Mouse (Mus musculus) naive thymus-derived CD4-positive, alpha-beta T cell, adult 5 months (primary cell): Measurements from ENCODE around the gene Lmna. TPM values are rescaled to one million over a fixed set of nuclear protein-coding genes. Genes with fewer than 3 reads are reported as not detected.

Experiments used
- polyA plus RNA-seq: library from polyadenylated mRNA; unstranded; fragments of 100-300 nt; shearing (Covaris generic); gene quantifications from one replicate; pipeline ENCODE4 v1.2.1, GENCODE M21; 2017

The Lmna gene
- 27.4 TPM for polyA plus RNA-seq

DNA sequence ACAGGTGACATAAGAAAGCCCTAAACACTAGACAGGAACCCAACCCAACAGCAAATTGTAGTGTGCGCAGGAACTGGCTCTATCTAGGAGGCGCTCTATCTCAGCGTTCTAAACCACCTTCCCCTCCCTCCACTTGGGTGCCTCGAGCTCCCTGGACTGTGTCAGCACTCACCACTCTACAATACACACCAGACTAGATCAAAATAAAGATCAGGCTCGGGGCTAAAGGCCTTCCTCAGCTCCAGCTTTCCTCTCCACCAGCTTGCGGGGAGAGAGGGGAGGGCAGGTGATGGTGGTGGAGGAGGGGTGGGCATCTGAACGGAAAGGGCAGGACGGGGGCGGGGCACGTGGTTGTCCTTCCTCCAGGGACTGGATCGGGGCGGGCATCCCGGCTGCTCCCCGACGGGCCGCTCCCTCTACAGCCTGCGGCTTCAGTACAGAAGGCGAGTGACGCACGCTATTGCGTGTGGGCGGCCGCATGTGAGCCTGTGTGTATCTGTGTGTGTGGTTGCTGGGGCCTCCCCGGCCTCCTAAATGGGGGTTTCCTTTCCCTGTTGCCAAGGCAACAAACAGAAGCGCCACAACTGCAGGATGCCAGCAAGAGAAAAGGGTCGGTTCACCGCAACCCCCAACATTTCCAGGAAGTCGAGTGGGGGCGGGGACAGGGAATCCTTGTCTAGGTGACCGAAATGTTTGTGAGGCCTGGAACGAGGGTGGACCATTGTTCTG lies at the start of gene Lmna:
Lmna (minus strand) TSS at position 265 of the 729 bp plus-strand sequence.

DNA sequence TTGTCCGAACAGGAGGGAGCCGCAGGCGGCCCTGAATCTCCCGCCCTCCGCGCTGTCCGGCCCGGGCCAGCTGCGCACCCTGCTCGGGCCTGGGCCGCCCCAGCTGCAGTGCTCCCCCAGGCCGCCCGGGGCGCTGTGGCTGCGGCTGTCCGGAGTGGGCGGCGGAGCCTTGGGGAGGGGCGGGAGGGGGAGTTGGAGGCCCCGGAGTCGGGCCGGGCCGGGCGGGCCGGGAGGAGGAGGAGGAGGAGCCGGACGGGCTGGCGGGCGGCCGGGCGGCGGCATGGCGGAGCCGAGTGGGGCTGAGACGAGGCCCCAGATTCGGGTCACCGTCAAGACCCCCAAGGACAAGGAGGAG lies 43.7 kb upstream of the Lmna start, which contains the start of gene Ubqln4:
Ubqln4 (plus strand) TSS at position 234 of the 355 bp plus-strand sequence.

DNA sequence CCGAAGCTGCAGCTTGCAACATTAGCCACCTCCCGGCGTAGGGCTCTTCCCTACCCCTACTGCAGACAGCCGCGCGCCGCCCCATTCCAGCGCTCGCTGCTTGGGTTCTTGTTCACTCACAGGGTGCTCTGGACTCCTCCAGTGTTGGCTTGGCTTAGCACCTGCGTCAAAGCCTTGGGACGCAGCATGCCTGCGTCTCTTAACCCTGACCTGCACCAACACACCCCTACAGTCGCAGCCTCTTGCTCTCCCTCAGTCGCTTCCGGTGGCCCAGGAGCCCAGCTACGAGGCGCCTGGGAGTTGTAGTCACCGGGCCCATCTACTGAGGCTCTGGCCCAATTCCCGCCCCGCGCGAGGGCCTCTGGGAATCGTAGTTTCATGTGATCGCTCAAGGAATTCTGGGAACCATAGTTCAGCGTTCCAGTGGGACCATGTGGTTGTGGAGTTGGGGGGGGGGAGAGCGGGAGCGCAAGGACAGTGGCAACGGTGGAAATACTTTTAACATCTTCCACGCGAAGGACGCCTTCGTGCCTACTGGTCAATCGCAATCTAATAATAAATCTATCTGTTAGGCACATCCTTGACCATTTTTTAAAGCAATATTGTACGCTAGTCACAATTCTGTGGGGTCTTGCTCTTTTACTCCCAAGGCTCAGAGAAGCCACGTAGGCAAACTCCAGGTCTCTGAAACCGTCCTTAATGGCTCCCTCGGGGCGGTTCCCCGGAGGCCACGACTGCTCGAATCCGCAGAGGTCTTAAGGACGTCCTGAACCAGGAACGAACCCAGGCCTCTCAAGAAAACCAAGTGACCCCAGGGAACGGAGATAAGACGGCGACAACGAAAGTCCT lies 43.1 kb upstream of the Lmna start, which contains the start of gene Lamtor2:
Lamtor2 (minus strand) TSS at position 399 of the 849 bp plus-strand sequence.

DNA sequence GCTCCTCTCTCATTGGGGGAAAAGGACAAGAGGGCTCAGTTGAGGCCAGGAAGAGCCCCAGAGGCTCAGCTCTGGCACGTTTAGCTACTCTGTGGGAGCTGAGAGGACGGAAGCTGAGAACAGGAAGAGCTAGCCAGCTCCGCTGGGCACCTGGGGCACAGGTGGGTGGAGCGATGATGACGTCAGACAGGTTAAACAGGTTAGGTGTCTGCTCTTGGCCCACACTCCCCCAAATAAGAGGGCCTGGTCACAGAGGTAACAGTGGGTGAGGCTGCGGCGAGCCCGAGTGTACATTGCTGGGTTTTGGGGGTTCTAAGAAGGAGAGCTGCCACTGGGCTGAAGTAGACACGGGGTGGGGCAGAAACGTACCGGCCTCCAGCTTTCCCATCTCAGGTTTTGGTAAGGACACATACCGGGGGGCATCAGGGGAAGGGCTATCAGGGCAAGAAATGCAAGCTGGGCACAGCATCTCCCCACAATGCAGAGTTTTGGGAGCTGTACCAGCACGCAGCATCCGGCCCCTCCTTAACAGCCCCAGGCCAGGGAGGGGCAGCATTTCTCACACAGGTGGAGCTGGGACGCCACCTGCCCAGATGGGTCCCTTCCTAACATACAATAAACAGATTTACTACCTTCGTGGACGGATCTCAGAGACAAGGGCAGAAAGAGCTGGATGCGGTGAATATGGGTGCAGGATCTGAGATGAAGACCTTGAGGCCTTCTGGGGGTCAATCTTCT lies 38.6 kb upstream of the Lmna start, which contains the start of gene Rab25:
Rab25 (minus strand) TSS at position 121 of the 738 bp plus-strand sequence.

DNA sequence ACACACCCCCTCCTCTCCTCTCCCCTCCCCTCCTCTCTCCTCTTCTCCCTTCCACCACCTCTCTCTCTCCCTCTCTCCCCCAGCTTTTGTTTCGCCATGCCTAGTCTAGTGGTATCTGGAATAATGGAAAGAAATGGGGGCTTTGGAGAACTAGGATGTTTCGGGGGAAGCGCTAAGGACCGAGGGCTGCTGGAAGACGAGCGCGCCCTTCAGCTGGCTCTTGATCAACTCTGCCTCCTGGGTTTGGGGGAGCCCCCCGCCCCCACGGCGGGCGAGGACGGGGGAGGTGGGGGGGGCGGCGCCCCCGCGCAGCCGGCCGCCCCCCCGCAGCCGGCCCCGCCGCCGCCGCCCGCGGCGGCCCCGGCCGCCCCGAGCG lies 22.5 kb upstream of the Lmna start, which contains the start of gene Mex3a:
Mex3a (plus strand) TSS at position 97 of the 376 bp plus-strand sequence.

DNA sequence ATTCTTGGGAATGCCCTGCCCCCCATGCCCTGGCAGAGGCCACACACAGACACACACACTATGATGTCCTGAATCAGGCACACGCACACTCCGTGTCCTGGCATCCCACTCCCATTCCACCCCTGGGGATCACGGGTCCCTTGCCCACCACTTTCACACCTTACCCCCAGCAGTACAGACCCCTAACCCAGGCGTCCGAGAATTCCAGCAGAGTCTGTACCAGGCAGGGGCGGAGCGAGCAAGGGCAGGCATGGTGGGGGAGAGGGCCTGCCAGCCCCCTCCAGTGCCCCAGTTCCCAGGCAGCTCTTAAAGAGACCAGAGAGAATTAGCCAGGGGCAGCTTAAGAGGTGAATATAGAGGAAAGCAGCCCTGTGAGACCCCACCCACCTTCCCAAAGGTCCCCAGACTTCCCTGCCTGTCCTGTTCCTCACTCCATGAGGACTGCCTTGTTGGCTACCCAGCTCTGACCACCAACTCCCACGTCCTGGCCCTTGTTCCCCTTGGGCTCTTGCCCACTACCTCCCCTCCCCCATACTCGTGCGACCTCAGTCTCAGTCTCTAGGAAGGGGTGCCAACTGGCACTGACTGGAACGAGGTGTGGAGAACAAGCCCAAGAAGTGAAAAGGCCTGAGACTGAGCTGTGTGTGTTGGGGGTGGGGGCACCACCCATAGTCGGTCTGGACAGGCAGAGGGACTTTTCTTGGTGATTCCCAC lies 48.6 kb downstream of the Lmna start, which contains the start of gene Sema4a:
Sema4a (minus strand) TSS at position 200 of the 714 bp plus-strand sequence.

Other genes starting within 250 kb of the Lmna start
- gene Gm38392, start 222.7 kb downstream of the Lmna start, polyA plus RNA-seq = not detected
- 8.9 TPM for gene Tsacc, start 213.0 kb downstream of the Lmna start, polyA plus RNA-seq
- 309 TPM for gene Cct3, start 212.8 kb downstream of the Lmna start, polyA plus RNA-seq
- 136 TPM for gene Glmp, start 184.9 kb downstream of the Lmna start, polyA plus RNA-seq
- gene Tmem79, start 173.8 kb downstream of the Lmna start, polyA plus RNA-seq = 1.1 TPM
- gene Smg5, start 173.7 kb downstream of the Lmna start, polyA plus RNA-seq = 63.0 TPM
- not detected for gene Paqr6, start 145.4 kb downstream of the Lmna start, polyA plus RNA-seq
- not detected for gene Bglap3, start 137.2 kb downstream of the Lmna start, polyA plus RNA-seq
- gene Bglap2, start 131.3 kb downstream of the Lmna start, polyA plus RNA-seq = not detected
- gene Bglap, start 125.5 kb downstream of the Lmna start, polyA plus RNA-seq = not detected
- 48.2 TPM for gene Pmf1, start 99.6 kb downstream of the Lmna start, polyA plus RNA-seq
- 17.4 TPM for gene Slc25a44, start 84.8 kb downstream of the Lmna start, polyA plus RNA-seq
- gene Sema4a, start 48.8 kb downstream of the Lmna start, polyA plus RNA-seq = 177 TPM
- gene Mex3a, start 22.4 kb upstream of the Lmna start, polyA plus RNA-seq = 0.20 TPM
- gene Rab25, start 38.3 kb upstream of the Lmna start, polyA plus RNA-seq = 0.32 TPM
- gene Lamtor2, start 43.1 kb upstream of the Lmna start, polyA plus RNA-seq = 107 TPM
- gene Ubqln4, start 43.8 kb upstream of the Lmna start, polyA plus RNA-seq = 52.6 TPM
- 66.4 TPM for gene Ssr2, start 65.9 kb upstream of the Lmna start, polyA plus RNA-seq
- 64.4 TPM for gene Arhgef2, start 96.0 kb upstream of the Lmna start, polyA plus RNA-seq
- not detected for gene Rxfp4, start 143.2 kb upstream of the Lmna start, polyA plus RNA-seq
- 155 TPM for gene Khdc4, start 175.8 kb upstream of the Lmna start, polyA plus RNA-seq
- gene Rit1, start 206.9 kb upstream of the Lmna start, polyA plus RNA-seq = 27.8 TPM